Mouse (Mus musculus) neutrophil, adult 83 days (primary cell): ENCODE results near the gene Tes3-ps. TPM values are rescaled to one million over a fixed set of nuclear protein-coding genes. Genes with fewer than 3 reads are reported as not detected.

Source experiments
- total RNA-seq, 2 experiments: library from RNA; stranded (reverse); gene quantifications; one replicate each; pipeline ENCODE4 v1.2.4; 2023

Gene Tes3-ps
- total RNA-seq: 1 to 10 TPM in 1 of 2 experiments, under 1 TPM in 1; 0.88 to 1.0 TPM

GRCm38 (mm10) chr13:49492376-49493368, at the start of gene Tes3-ps:
Tes3-ps (plus strand) TSS chr13:49493318.

GRCm38 (mm10) chr13:49504510-49504909, 11.4 kb downstream of the Tes3-ps start, which contains the start of gene Ecm2:
Ecm2 (plus strand) TSS chr13:49504810.

GRCm38 (mm10) chr13:49544279-49544678, 51.2 kb downstream of the Tes3-ps start, which contains the start of gene Aspn:
Aspn (plus strand) TSS chr13:49544443.

Other genes starting within 250 kb of the Tes3-ps start
- 10 to 100 TPM; 35.0 to 37.8 TPM for gene Susd3, start 244.6 kb upstream of the Tes3-ps start, total RNA-seq
- 10 to 100 TPM; 89.1 to 99.3 TPM for gene Fgd3, start 173.0 kb upstream of the Tes3-ps start, total RNA-seq
- gene Bicd2, start 151.7 kb upstream of the Tes3-ps start, total RNA-seq: 10 to 100 TPM; 16.5 to 16.9 TPM
- gene Ippk, start 72.1 kb upstream of the Tes3-ps start, total RNA-seq: 1 to 10 TPM; 4.6 to 5.1 TPM
- not detected for gene Ecm2, start 11.5 kb downstream of the Tes3-ps start, total RNA-seq
- gene Aspn, start 51.1 kb downstream of the Tes3-ps start, total RNA-seq: not detected
- under 1 TPM in 1 of 2 experiments, not detected in 1; 0.53 TPM for gene Omd, start 89.1 kb downstream of the Tes3-ps start, total RNA-seq
- under 1 TPM in 1 of 2 experiments, not detected in 1; 0.15 TPM for gene Ogn, start 114.7 kb downstream of the Tes3-ps start, total RNA-seq
- gene Cenpp, start 159.5 kb downstream of the Tes3-ps start, total RNA-seq: 1 to 10 TPM; 8.5 to 9.5 TPM
- gene Nol8, start 159.8 kb downstream of the Tes3-ps start, total RNA-seq: 1 to 10 TPM; 7.2 to 8.6 TPM
- 10 to 100 TPM; 34.4 to 37.9 TPM for gene Iars, start 188.8 kb downstream of the Tes3-ps start, total RNA-seq